Mouse (Mus musculus) liver, embryonic 14.5 days (tissue): Measurements from ENCODE around the gene Ly6g6c. TPM values are rescaled to one million over a fixed set of nuclear protein-coding genes. Genes with fewer than 3 reads are reported as not detected.

ENCODE experiments used
- ATAC-seq: fragments of 200-750 bp; cut with Nextera tagmentation; 2 replicates; pipeline ENCODE4 v1.8.0; 2017; ENCODE audit warnings: moderate number of reproducible peaks, mild to moderate bottlenecking, moderate library complexity; ENCODE audit not compliant: insufficient read depth
- DNase-seq, 3 experiments: peaks; one replicate each; pipeline ENCODE4 v3.0.0-alpha.2; 2012 to 2013; ENCODE audit warnings: low read depth in 3 of 3, low spot score in 3 of 3
- H3K27ac ChIP-seq: fragments of 300-500 bp; sonication (generic); 2 replicates; pipeline ENCODE4 v1.5.1; 2014; ENCODE audit warnings: moderate library complexity, mild to moderate bottlenecking, control low read depth, inconsistent platforms
- H3K27me3 ChIP-seq: fragments of 300-500 bp; sonication (generic); 2 replicates; pipeline ENCODE4 v1.6.1; 2014; ENCODE audit warnings: mild to moderate bottlenecking, low read length, moderate library complexity; ENCODE audit not compliant: control insufficient read depth, insufficient read depth
- H3K36me3 ChIP-seq: fragments of 300-500 bp; sonication (generic); replicated peaks from 2 replicates; pipeline ENCODE4 v1.6.1; 2014; ENCODE audit warnings: low read depth; ENCODE audit not compliant: control insufficient read depth, insufficient read depth
- H3K4me1 ChIP-seq, 2 experiments: fragments of 200-500 bp in 1 of 2; fragments of 300-500 bp in 1 of 2; sonication (generic) in 1 of 2; replicated peaks; 2 replicates each; pipeline ENCODE4 v1.6.1; 2012 to 2014; ENCODE audit warnings: antibody characterized with exemption in 1 of 2, inconsistent platforms in 1 of 2, low read length in 1 of 2; ENCODE audit not compliant: control insufficient read depth in 2 of 2, insufficient read depth in 2 of 2
- H3K4me2 ChIP-seq: fragments of 300-500 bp; sonication (generic); 2 replicates; pipeline ENCODE4 v1.6.1; 2014; ENCODE audit warnings: low read depth, mild to moderate bottlenecking, control low read depth, moderate library complexity
- H3K4me3 ChIP-seq, 2 experiments: fragments of 200-500 bp in 1 of 2; fragments of 300-500 bp in 1 of 2; sonication (generic) in 1 of 2; 2 replicates each; pipeline ENCODE4 v1.5.1; 2012 to 2014; ENCODE audit warnings: low read depth in 2 of 2, low read length in 2 of 2, mild to moderate bottlenecking in 2 of 2, control low read depth in 1 of 2, inconsistent platforms in 1 of 2, moderate library complexity in 1 of 2; ENCODE audit not compliant: insufficient read depth in 1 of 2
- H3K9ac ChIP-seq: fragments of 300-500 bp; sonication (generic); replicated peaks from 2 replicates; pipeline ENCODE4 v1.6.1; 2014; ENCODE audit warnings: mild to moderate bottlenecking, control low read depth, moderate library complexity
- H3K9me3 ChIP-seq: fragments of 300-500 bp; sonication (generic); 2 replicates; pipeline ENCODE4 v1.6.1; 2016; ENCODE audit warnings: low read length, mixed read lengths; ENCODE audit not compliant: control insufficient read depth
- CTCF ChIP-seq: IDR thresholded peaks from 2 replicates; pipeline ENCODE4 v1.5.1; 2016; ENCODE audit warnings: antibody characterized with exemption, low read depth, control low read depth
- EP300 ChIP-seq: IDR thresholded peaks from 2 replicates; pipeline ENCODE4 v1.6.1; 2016; ENCODE audit warnings: antibody characterized with exemption, low read depth
- WGBS: fragments of 180-500 bp; shearing (Covaris S2); extraction: QIAGEN DNeasy Blood & Tissue Kit; methylation state at CpG from one replicate; pipeline ENCODE4 v1.1.7; 2014; ENCODE audit not compliant: insufficient replicate concordance; 5-methylcytosine and 5-hydroxymethylcytosine counted together
- polyA plus RNA-seq, 2 experiments: library from polyadenylated mRNA; depleted of rRNA in 1 of 2; stranded (reverse) in 1 of 2; unstranded in 1 of 2; fragments of >200 nt; fragmentation: Nextera tagmentation in 1 of 2; extraction: Ambion mirVana in 1 of 2; gene quantifications; 2 replicates each; pipeline versions ENCODE4 v1.2.1 to v1.2.3; 2012 to 2014

The Ly6g6c gene
- polyA plus RNA-seq, 2 experiments: 0.26 to 0.37 TPM

DNA sequence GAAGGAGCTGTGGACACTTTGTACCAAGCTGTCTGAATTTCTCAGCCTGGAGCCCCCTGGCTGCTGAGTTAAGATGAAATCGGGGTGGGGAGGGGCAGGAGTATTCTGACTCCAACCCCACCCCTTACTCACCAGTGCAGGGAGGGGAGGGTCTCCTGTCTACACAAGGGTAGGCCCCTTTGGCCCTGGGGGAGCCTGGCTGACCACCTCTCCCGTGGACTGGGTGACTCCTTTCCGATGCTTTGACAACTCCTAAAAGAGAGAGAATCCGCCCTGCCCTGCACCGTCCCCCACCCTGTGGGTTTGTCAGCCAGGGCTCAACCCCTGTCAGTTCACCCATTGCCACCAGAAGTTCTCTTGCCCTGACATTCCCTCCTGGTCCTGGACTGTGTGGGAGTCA, 39.0 kb upstream of the Ly6g6c start:
- Histone ChIP-seq H3K36me3 (no peaks in the 10 kb centered on the region), H3K4me2 (no peak overlapping the region), H3K4me3 (no peak overlapping the region), H3K4me1 (peaks cover 20 to 36% of the 10 kb centered on the region in 2 experiments), H3K9me3 (no peaks in the 10 kb centered on the region), H3K27me3 (no peaks in the 10 kb centered on the region), H3K9ac (no peak overlapping the region), H3K27ac (no peak overlapping the region)
- no peak for ATAC-seq
- TF ChIP-seq CTCF: no peak
- no peak for TF ChIP-seq EP300
- 72% methylated on average over 5 of the region's 5 CpGs for WGBS
- no peak for DNase-seq

DNA sequence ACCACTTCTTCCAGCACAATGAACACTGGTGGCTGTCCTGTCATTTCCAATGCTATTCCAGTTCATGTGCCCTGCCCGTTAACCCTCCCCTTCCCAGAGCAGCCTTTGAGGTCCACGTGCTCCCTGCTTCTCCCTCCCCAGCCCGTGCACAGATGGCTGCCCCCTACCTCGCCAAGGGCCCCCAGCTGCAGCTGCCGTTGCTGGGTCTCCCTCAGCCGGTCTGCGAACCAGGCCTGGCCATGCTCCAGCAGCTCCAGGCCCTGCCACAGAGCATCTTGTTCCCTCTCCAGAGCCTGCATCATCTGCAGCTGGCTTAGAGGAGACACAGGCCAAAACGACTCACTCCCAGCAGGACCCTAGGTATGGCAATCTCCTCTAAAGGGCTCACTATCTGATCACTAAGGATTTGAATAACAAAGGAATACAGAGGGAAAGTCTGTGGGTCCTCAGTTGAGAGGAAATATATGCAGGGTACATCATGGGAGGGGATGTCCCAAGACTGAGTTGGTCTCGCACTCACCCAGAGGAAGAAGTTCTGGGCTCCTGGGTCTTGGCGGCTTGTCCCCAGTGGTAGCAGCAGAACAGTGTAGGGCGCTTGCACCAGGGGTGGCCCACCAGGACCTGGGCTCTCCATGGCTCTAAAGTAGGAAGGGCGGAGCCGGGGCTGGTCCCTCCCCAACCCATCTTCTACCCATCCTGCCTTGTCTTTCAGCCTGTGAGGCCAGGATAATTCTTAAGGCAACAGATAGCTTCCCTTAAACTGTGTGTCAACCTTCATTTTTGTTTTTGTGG, 37.7 kb upstream of the Ly6g6c start, which contains the start of gene Sapcd1:
Gene Sapcd1, minus strand, starts transcription at position 740 of the 792 bp plus-strand sequence.
- Histone ChIP-seq H3K9me3 (no peaks in the 10 kb centered on the region), H3K4me3 (no peak within 1 kb of the TSS), H3K4me1 (peaks cover 11 to 31% of the 10 kb centered on the region in 2 experiments), H3K9ac (no peak within 1 kb of the TSS), H3K36me3 (no peaks in the 10 kb centered on the region), H3K27me3 (no peaks in the 10 kb centered on the region), H3K4me2 (no peak within 1 kb of the TSS), H3K27ac (no peak within 1 kb of the TSS)
- no peak for DNase-seq
- 0 out of 2 replicates have a peak, but pooled peaks have one; percentile 36 for ATAC-seq
- TF ChIP-seq EP300: no peak
- TF ChIP-seq CTCF: no peak
- WGBS: 46% methylated on average over 13 of the region's 13 CpGs

DNA sequence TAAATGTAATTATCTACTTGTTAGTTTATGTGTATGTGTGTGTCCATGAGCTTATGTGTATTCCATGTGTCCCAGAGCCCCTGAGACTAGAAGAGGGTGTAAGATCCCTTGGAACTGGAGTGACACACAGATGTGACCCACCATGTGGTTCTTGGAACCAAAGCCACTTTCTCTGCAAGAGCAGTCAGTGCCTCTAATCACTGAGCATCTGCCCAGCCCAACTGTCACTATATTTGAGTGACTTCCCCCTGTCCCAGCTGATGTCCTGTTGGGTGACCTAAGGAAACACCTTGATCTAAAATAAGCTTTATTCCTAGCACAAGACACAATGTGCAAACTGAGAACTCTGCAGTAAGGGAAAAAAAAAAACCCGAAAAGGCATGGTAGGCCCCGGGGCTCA, 36.9 kb upstream of the Ly6g6c start:
- Histone ChIP-seq H3K36me3 (no peaks in the 10 kb centered on the region), H3K4me1 (peaks cover 6 to 22% of the 10 kb centered on the region in 2 experiments), H3K9ac (no peak overlapping the region), H3K27me3 (no peaks in the 10 kb centered on the region), H3K27ac (no peak overlapping the region), H3K4me3 (no peak overlapping the region), H3K4me2 (no peak overlapping the region), H3K9me3 (no peaks in the 10 kb centered on the region)
- ATAC-seq (no peak), DNase-seq (no peak)
- TF ChIP-seq CTCF (no peak), EP300 (no peak)
- 45% methylated on average over 2 of the region's 2 CpGs for WGBS

DNA sequence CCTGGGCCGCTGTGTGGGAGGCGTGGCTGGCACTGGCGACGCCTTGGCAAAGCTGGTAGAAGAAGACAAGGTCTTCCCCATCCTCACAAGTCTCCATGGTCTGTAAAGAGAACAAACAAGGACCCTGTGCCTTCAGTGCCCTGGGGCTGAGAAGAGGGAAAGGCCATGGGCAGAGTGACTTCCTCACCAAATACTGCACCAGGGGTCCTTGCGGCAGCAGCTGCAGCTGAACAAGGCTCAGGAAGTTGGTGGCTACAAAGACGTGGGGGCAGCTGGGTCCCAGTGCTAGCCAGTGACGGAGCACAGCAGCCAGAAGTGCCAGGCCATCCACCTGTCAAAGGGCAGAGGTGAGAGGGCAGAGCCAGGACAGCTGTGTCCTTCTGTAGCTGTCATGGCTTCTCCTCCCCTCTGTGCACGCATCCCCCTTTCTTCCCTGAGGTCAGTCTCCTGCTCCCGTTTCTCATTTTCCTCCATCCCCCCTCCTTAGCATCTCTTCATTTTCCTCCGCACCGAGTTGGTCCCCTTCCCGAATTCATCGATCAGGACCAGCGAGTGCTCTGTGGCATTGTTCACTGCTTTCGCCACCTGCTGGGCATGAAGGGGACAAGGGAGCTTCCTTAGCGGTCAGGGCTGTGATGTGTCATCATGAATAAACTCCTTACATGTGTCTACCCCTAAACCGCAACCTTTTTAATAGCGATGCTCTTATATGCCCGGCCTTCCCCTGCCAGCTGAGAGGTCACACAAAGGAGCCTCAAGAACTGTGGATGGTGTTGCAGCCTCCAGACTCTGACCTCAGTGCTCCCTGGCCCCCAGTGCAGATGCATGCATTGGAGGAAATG, 35.3 kb upstream of the Ly6g6c start:
- Histone ChIP-seq H3K36me3 (no peaks in the 10 kb centered on the region), H3K27me3 (no peaks in the 10 kb centered on the region), H3K4me2 (no peak overlapping the region), H3K9ac (no peak overlapping the region), H3K4me1 (peaks cover 6 to 17% of the 10 kb centered on the region in 2 experiments), H3K27ac (no peak overlapping the region), H3K9me3 (no peaks in the 10 kb centered on the region), H3K4me3 (no peak overlapping the region)
- 32% methylated on average over 19 of the region's 19 CpGs for WGBS
- ATAC-seq (no peak), DNase-seq (no peak)
- peak; percentile 80 for TF ChIP-seq CTCF
- TF ChIP-seq EP300: no peak

DNA sequence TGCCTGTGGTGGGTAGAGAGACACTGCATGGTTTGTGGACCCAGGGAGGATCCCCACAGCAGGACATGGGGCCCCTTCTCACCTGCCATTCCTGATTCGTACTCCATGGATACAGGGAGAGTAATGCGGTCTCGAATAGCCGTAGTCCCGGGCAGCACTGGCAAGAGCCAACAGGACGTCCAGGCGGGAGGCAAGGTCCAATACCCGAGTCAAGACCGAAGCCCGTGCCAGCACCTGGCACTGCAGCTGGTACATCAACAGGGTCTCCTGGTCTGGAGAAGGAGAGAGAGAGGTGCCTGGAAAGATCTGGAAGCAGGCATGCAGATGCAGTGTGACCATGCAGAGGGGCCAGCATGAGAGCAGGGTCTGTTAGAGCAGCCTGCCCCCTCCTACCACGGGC, 33.9 kb upstream of the Ly6g6c start:
- peaks cover 6 to 17% of the 10 kb centered on the region in 2 experiments for H3K4me1 ChIP-seq
- ATAC-seq (no peak), DNase-seq (no peak)
- no peak for TF ChIP-seq CTCF
- no peak for TF ChIP-seq EP300
- H3K9ac ChIP-seq: no peak overlapping the region
- H3K9me3 ChIP-seq: no peaks in the 10 kb centered on the region
- no peaks in the 10 kb centered on the region for H3K36me3 ChIP-seq
- 83% methylated on average over 11 of the region's 11 CpGs for WGBS
- no peak overlapping the region for H3K27ac ChIP-seq
- H3K4me3 ChIP-seq: no peak overlapping the region
- H3K4me2 ChIP-seq: no peak overlapping the region
- no peaks in the 10 kb centered on the region for H3K27me3 ChIP-seq
